Mouse (Mus musculus): ENCODE data around the gene Ttll2. TPM values are rescaled to one million over a fixed set of nuclear protein-coding genes. Genes with fewer than 3 reads are reported as not detected.

Gene Ttll2
- total RNA-seq (2023) = not detected

GRCm38 (mm10) chr17:7352596-7352995 lies at the start of gene Ttll2:
Gene Ttll2 (minus strand): TSS chr17:7352696.

GRCm38 (mm10) chr17:7385364-7385763 lies 32.9 kb upstream of the Ttll2 start, which contains the start of gene Unc93a2:
Gene Unc93a2 (minus strand): TSS chr17:7385464.

GRCm38 (mm10) chr17:7371879-7372278 lies 19.4 kb upstream of the Ttll2 start, which contains the start of gene Gm49630:
Gene Gm49630 (minus strand): TSS chr17:7371979.

GRCm38 (mm10) chr17:7324346-7324745 lies 28.1 kb downstream of the Ttll2 start, which contains the start of gene Tcp10a:
Gene Tcp10a (plus strand): TSS chr17:7324646.

Other genes with a start within 250 kb of the Ttll2 start
- gene Rps6ka2, start 182.6 kb downstream of the Ttll2 start, total RNA-seq (2023) = 10 to 100 TPM; 41.8 to 47.5 TPM
- gene Tcp10a, start 28.1 kb downstream of the Ttll2 start, total RNA-seq (2023) = under 1 TPM; 0.22 to 0.99 TPM
- not detected for gene Gm49630, start 19.3 kb upstream of the Ttll2 start, total RNA-seq (2023)
- under 1 TPM; 0.59 to 0.66 TPM for gene Unc93a2, start 32.8 kb upstream of the Ttll2 start, total RNA-seq (2023)

All from neutrophil, adult 83 days (primary cell).